Mouse (Mus musculus) stomach, embryonic 14.5 days (tissue): ENCODE data around the gene Klhdc9. TPM values are rescaled to one million over a fixed set of nuclear protein-coding genes. Genes with fewer than 3 reads are reported as not detected.
"Not testable (repeated sequence)": the region's sequence is repeated elsewhere in the genome, so short reads cannot be mapped to it uniquely, and the experiment has no call there.

Experiments used
- ATAC-seq: fragments of 200-750 bp; cut with Nextera tagmentation; 2 replicates; pipeline ENCODE4 v1.8.0; 2017; ENCODE audit warnings: low read depth, moderate TSS enrichment; ENCODE audit not compliant: insufficient number of reproducible peaks, insufficient read depth, low FRiP score
- H3K27ac ChIP-seq: fragments of 300-500 bp; sonication (generic); 2 replicates; pipeline ENCODE4 v1.5.1; 2014; ENCODE audit warnings: mild to moderate bottlenecking, low read length, moderate library complexity, mixed read lengths
- H3K27me3 ChIP-seq: fragments of 300-500 bp; sonication (generic); 2 replicates; pipeline ENCODE4 v1.6.1; 2014; ENCODE audit warnings: low read length, control low read depth, mixed read lengths; ENCODE audit not compliant: control insufficient read depth, insufficient read depth
- H3K36me3 ChIP-seq: fragments of 300-500 bp; sonication (generic); 2 replicates; pipeline ENCODE4 v1.6.1; 2014; ENCODE audit warnings: mild to moderate bottlenecking, control low read depth, low read length, moderate library complexity, mixed read lengths; ENCODE audit not compliant: control insufficient read depth, insufficient read depth
- H3K4me1 ChIP-seq: fragments of 300-500 bp; sonication (generic); 2 replicates; pipeline ENCODE4 v1.6.1; 2014; ENCODE audit warnings: low read length, control low read depth, mixed read lengths; ENCODE audit not compliant: control insufficient read depth, insufficient read depth
- H3K4me2 ChIP-seq: fragments of 300-500 bp; sonication (generic); replicated peaks from 2 replicates; pipeline ENCODE4 v1.6.1; 2014; ENCODE audit warnings: low read depth, low read length, control low read depth
- H3K4me3 ChIP-seq: fragments of 300-500 bp; sonication (generic); 2 replicates; pipeline ENCODE4 v1.5.1; 2014; ENCODE audit warnings: low read depth, low read length, control low read depth
- H3K9ac ChIP-seq: fragments of 300-500 bp; sonication (generic); replicated peaks from 2 replicates; pipeline ENCODE4 v1.6.1; 2014; ENCODE audit warnings: low read depth, mild to moderate bottlenecking, control low read depth, low read length, moderate library complexity, mixed read lengths
- H3K9me3 ChIP-seq: fragments of 300-500 bp; sonication (generic); 2 replicates; pipeline ENCODE4 v1.6.1; 2016; ENCODE audit warnings: low read depth, low read length, control low read depth; ENCODE audit not compliant: control insufficient read depth
- WGBS: fragments of 180-500 bp; shearing (Covaris S2); extraction: QIAGEN DNeasy Blood & Tissue Kit; methylation state at CpG from one replicate; pipeline ENCODE4 v1.1.7; 2014; 5-methylcytosine and 5-hydroxymethylcytosine counted together
- polyA plus RNA-seq: library from polyadenylated mRNA; unstranded; fragments of >200 nt; fragmentation: Nextera tagmentation; extraction: Ambion mirVana; gene quantifications from 2 replicates; pipeline ENCODE4 v1.2.1, GENCODE M21; 2014

The Klhdc9 gene
- polyA plus RNA-seq, 1 experiment from 2014 or later, result 1.5 TPM

DNA sequence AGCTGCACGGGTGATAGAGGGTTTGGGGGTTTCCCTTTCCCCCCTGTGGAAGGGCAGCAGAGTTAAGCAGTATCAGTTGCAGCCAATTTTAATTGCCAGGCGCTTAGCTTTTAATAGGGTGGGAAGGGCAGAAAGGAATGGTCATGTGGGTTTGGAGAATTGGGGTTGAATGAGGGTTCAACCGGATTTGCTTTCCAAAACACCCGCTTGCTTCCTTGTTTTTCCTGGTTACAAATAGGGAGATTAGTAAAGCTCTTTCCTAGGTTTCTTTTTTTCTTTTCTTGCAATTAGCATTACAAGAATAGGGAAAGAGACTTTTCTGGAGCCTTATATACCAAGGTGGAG lies 30.4 kb downstream of the Klhdc9 start:
- ATAC-seq, result 0 out of 2 replicates have a peak, but pooled peaks have one; percentile 0
- no peaks in the 10 kb centered on the region for H3K27me3 ChIP-seq
- H3K9ac ChIP-seq, result peak overlapping the region; percentile 90
- H3K36me3 ChIP-seq, result no peaks in the 10 kb centered on the region
- H3K4me1 ChIP-seq, result peaks cover 16% of the 10 kb centered on the region; the same call in 1 of the 2 replicates
- H3K4me3 ChIP-seq, result peak overlapping the region; percentile 74
- no peaks in the 10 kb centered on the region for H3K9me3 ChIP-seq
- WGBS, result under 1% methylated on average over 4 of the region's 4 CpGs
- peak overlapping the region; percentile 72 for H3K4me2 ChIP-seq
- H3K27ac ChIP-seq, result peak overlapping the region; percentile 99

DNA sequence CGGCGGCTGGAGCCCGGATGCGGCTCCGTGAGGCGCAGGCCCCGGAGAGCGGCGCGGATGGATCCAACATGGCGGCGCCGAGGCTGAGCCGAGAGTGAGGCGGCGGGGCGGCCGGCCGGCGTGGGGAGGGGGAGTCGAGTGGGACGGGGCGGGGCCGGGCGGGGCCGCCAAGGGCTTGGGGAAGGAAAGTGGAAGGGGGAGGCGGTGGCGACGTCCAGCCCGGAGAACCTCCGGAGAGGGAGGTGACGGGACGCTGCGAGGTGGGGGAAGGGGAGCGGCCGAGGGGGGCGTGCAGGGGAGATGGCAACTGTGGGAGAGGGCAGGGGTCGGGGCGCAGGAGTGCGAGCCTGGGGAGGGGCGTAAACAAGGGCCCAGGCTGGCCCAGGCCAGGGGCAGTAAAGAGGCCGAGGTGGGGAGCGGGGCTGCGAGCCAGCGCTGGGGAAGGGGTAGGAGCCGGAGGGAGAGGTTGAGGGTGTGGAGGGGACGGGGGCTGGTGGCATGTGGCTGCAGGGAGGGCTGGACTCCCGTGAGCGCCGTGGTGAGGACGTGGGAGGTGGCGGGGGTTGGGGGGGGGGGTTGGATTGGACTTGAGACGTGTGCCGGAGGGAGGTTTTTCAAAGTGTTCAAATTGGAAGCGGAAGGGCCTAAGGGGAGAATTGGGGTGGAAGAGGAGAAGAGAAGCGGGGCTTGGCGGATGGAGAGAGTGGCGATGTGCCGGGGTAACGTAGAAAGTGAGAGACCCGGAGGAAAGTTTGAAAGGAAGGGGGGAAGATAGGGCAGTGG lies 31.0 kb downstream of the Klhdc9 start:
- Histone ChIP-seq H3K4me3 (peak overlapping the region; percentile 74), H3K9ac (peak overlapping the region; percentile 90), H3K36me3 (no peaks in the 10 kb centered on the region), H3K9me3 (no peaks in the 10 kb centered on the region), H3K27ac (peak overlapping the region; percentile 99), H3K4me1 (peaks cover 16% of the 10 kb centered on the region; the same call in 1 of the 2 replicates), H3K27me3 (no peaks in the 10 kb centered on the region), H3K4me2 (peak overlapping the region; percentile 72)
- peak; percentile 90 for ATAC-seq
- under 1% methylated on average over 53 of the region's 61 CpGs for WGBS

DNA sequence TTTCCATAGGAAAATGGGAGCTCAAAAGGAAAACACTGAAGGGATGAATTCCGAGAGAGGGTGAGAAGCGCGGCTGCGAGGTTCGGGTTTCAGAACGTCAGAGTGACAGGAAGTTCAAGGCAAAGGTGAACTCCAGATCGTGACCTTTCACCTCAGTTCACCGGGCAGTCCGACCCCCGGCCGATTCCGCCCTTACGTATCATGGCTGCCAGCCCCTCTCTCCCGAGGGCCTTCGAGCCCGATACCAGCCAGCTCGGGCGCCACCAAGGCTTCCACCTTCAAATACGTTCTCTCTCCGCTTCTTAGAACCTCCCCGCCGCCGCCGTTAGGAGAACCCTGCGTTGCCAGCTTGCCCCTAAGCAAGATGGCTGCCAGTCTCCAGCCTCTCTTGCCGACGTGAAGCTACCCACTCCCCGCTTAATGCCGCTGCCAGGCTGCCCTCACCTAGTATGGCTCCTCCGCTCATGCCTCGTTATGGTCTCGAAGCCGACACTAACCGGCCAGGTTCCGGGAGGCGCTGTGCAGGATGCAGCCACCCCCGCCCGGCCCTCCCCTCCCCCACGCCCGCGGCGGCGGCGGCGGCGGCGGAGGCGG lies 31.7 kb downstream of the Klhdc9 start, which contains the start of gene Dedd:
TSS of gene Dedd (plus strand) at position 307 of the 594 bp plus-strand sequence.
- peak; percentile 89 for ATAC-seq
- Histone ChIP-seq H3K36me3 (no peaks in the 10 kb centered on the region), H3K27ac (peak within 1 kb of the TSS; percentile 99), H3K4me1 (peaks cover 16% of the 10 kb centered on the region; the same call in 1 of the 2 replicates), H3K4me3 (peak within 1 kb of the TSS; percentile 74), H3K4me2 (peak within 1 kb of the TSS; percentile 72), H3K27me3 (no peaks in the 10 kb centered on the region), H3K9ac (peak within 1 kb of the TSS; percentile 90), H3K9me3 (no peaks in the 10 kb centered on the region)
- WGBS, result under 1% methylated on average over 45 of the region's 48 CpGs

- no peaks in the 10 kb centered on the region for H3K9me3 ChIP-seq
- H3K4me1 ChIP-seq, result peaks cover 16% of the 10 kb centered on the region; the same call in 1 of the 2 replicates
- 20% methylated on average over 9 of the region's 9 CpGs for WGBS
- H3K27me3 ChIP-seq, result no peaks in the 10 kb centered on the region
- peak overlapping the region; percentile 74 for H3K4me3 ChIP-seq
- no peak for ATAC-seq
- H3K9ac ChIP-seq, result peak overlapping the region; percentile 90
- H3K4me2 ChIP-seq, result peak overlapping the region; percentile 69
- H3K27ac ChIP-seq, result peak overlapping the region; percentile 99
- no peaks in the 10 kb centered on the region for H3K36me3 ChIP-seq
Observed at GRCm38 (mm10) chr1:171328244-171328643, 32.4 kb downstream of the Klhdc9 start.

GRCm38 (mm10) chr1:171326588-171326987 lies 34.0 kb downstream of the Klhdc9 start:
- peaks cover 16% of the 10 kb centered on the region; the same call in 1 of the 2 replicates for H3K4me1 ChIP-seq
- not testable (repeated sequence) for H3K4me2 ChIP-seq, H3K27me3 ChIP-seq, H3K9ac ChIP-seq, H3K4me3 ChIP-seq, H3K27ac ChIP-seq, H3K9me3 ChIP-seq, ATAC-seq, H3K36me3 ChIP-seq
- WGBS, result 82% methylated on average over 4 of the region's 4 CpGs

GRCm38 (mm10) chr1:171325571-171325970 lies 35.0 kb downstream of the Klhdc9 start:
- Histone ChIP-seq H3K9ac (no peak overlapping the region), H3K4me1 (peaks cover 9% of the 10 kb centered on the region; the same call in 1 of the 2 replicates), H3K27me3 (no peaks in the 10 kb centered on the region), H3K36me3 (no peaks in the 10 kb centered on the region), H3K4me2 (no peak overlapping the region), H3K27ac (no peak overlapping the region), H3K9me3 (no peaks in the 10 kb centered on the region), H3K4me3 (no peak overlapping the region)
- no peak for ATAC-seq
- WGBS, result 88% methylated on average over 2 of the region's 2 CpGs

GRCm38 (mm10) chr1:171322012-171322411 lies 38.6 kb downstream of the Klhdc9 start:
- Histone ChIP-seq H3K4me1 (no peaks in the 10 kb centered on the region), H3K27ac (no peak overlapping the region), H3K9ac (no peak overlapping the region), H3K36me3 (no peaks in the 10 kb centered on the region), H3K4me3 (no peak overlapping the region), H3K4me2 (no peak overlapping the region), H3K27me3 (no peaks in the 10 kb centered on the region), H3K9me3 (no peaks in the 10 kb centered on the region)
- ATAC-seq, result peak; percentile 28; the same call in 1 of the 2 replicates
- 63% methylated on average over 1 of the region's 1 CpGs for WGBS

- H3K9ac ChIP-seq, result no peak overlapping the region
- H3K9me3 ChIP-seq, result no peaks in the 10 kb centered on the region
- no peaks in the 10 kb centered on the region for H3K27me3 ChIP-seq
- H3K36me3 ChIP-seq, result no peaks in the 10 kb centered on the region
- H3K4me3 ChIP-seq, result no peak overlapping the region
- no peaks in the 10 kb centered on the region for H3K4me1 ChIP-seq
- no peak for ATAC-seq
- H3K4me2 ChIP-seq, result no peak overlapping the region
- no peak overlapping the region for H3K27ac ChIP-seq
Observed at GRCm38 (mm10) chr1:171321415-171321814, 39.2 kb downstream of the Klhdc9 start.
